Mouse (Mus musculus): ENCODE results near the gene Fes. TPM values are rescaled to one million over a fixed set of nuclear protein-coding genes. Genes with fewer than 3 reads are reported as not detected.
A peak's percentile ranks its signal among the peaks of the same experiment; 100 is the strongest.

Gene Fes
- polyA plus RNA-seq, 1 experiment from 2014 or later, result 11.7 TPM

- H3K27me3 ChIP-seq (ENCODE audit: insufficient read depth, poor library complexity, severe bottlenecking), result no peaks in the 10 kb centered on the region
- no peak for DNase-seq (ENCODE audit: low spot score)
- no peaks in the 10 kb centered on the region for H3K9me3 ChIP-seq
- no peaks in the 10 kb centered on the region for H3K36me3 ChIP-seq
- H3K27ac ChIP-seq, result no peak overlapping the region
- no peak overlapping the region for H3K4me3 ChIP-seq
- 67% methylated on average over 7 of the region's 7 CpGs for WGBS
- peaks cover 24% of the 10 kb centered on the region for H3K4me1 ChIP-seq
These were observed 29.2 kb upstream of the Fes start for GRCm38 (mm10) chr7:80416969-80417368.

DNA sequence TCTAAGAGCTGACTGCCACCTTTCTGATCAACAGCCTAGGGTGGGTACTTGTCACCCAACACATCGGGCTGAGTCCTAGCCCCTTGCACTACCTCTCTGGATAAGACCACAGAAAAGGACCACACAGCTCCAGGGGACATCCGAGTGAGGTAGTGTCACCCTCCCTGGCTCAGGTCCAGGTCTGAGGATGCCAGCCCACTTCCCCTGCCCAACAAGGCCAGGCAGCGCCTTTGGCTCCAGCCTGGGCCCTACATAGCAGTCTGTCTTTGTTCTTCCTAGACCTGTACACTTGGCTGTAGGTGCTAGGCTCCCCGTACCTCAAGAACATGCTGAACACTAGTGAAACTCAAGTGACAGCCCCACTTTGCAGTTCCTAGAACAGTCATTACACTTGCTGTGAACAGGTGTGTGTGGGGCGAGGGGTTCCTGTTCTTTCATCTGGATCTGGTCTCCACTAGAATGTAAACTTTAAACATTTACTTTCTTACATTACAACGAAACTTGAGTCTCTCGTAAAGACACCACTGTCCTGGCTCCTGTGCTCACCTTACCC, 26.6 kb upstream of the Fes start:
- H3K9me3 ChIP-seq, result no peaks in the 10 kb centered on the region
- H3K36me3 ChIP-seq, result no peaks in the 10 kb centered on the region
- no peak for DNase-seq (ENCODE audit: low spot score)
- no peaks in the 10 kb centered on the region for H3K27me3 ChIP-seq (ENCODE audit: insufficient read depth, poor library complexity, severe bottlenecking)
- no peak overlapping the region for H3K4me3 ChIP-seq
- no peak overlapping the region for H3K27ac ChIP-seq
- 80% methylated on average over 7 of the region's 7 CpGs for WGBS
- peaks cover 29% of the 10 kb centered on the region for H3K4me1 ChIP-seq

DNA sequence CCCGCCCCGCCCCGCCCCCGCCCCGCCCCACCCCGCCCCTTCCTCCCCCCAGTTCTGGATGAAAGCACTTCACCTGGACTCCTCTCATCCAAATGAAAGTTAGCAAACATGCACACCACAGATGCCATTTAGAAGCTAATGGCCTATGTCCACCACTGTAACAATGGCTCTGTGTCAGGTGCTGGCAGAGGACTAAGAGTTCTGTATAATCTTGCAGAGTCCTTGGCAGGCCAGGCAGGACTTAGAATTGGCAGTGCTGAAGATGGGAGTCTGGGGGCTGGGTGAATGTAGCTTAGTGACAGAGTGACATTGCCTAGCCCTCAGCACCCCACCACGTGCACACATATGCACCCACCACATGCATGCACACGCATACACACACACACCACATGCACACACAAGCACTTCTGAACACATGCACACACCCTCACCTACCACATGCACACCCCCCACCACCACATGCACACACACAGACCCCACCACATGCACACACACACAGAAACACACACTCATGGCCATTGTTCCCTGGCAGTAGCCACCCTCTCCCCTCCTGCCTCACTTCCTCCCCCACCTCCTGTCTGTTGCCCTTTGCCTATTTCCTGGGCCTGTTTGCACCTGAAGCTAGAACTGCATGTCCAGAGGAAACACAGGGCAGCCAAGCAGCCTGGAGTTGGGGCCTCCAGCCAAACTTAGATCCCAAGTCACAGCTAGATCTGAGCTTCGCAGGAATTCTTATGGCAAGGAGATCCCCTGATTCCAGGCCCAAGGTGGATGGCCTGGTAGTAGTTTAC, 26.0 kb upstream of the Fes start:
- Histone ChIP-seq H3K4me3 (no peak overlapping the region), H3K27ac (no peak overlapping the region), H3K36me3 (no peaks in the 10 kb centered on the region), H3K4me1 (peaks cover 27% of the 10 kb centered on the region), H3K9me3 (no peaks in the 10 kb centered on the region), H3K27me3 (ENCODE audit: insufficient read depth, poor library complexity, severe bottlenecking) (no peaks in the 10 kb centered on the region)
- 83% methylated on average over 9 of the region's 9 CpGs for WGBS
- no peak for DNase-seq (ENCODE audit: low spot score)

GRCm38 (mm10) chr7:80412781-80413180, 25.0 kb upstream of the Fes start:
- Histone ChIP-seq H3K27ac (no peak overlapping the region), H3K27me3 (ENCODE audit: insufficient read depth, poor library complexity, severe bottlenecking) (no peaks in the 10 kb centered on the region), H3K4me3 (no peak overlapping the region), H3K4me1 (peaks cover 24% of the 10 kb centered on the region), H3K9me3 (no peaks in the 10 kb centered on the region), H3K36me3 (no peaks in the 10 kb centered on the region)
- DNase-seq (ENCODE audit: low spot score), result no peak
- 78% methylated on average over 5 of the region's 5 CpGs for WGBS

GRCm38 (mm10) chr7:80412279-80412678, 24.5 kb upstream of the Fes start:
- Histone ChIP-seq H3K27me3 (ENCODE audit: insufficient read depth, poor library complexity, severe bottlenecking) (no peaks in the 10 kb centered on the region), H3K9me3 (no peaks in the 10 kb centered on the region), H3K4me3 (no peak overlapping the region), H3K36me3 (no peaks in the 10 kb centered on the region), H3K27ac (no peak overlapping the region), H3K4me1 (peaks cover 29% of the 10 kb centered on the region)
- DNase-seq (ENCODE audit: low spot score), result no peak
- WGBS, result 85% methylated on average over 10 of the region's 10 CpGs

- 83% methylated on average over 9 of the region's 9 CpGs for WGBS
- peak overlapping the region; percentile 48; the same call in 1 of the 2 replicates for H3K27ac ChIP-seq
These were observed 22.6 kb upstream of the Fes start for GRCm38 (mm10) chr7:80410380-80410779.

GRCm38 (mm10) chr7:80407712-80408111, 20.0 kb upstream of the Fes start:
- no peaks in the 10 kb centered on the region for H3K9me3 ChIP-seq
- H3K4me3 ChIP-seq, result no peak overlapping the region
- 68% methylated on average over 9 of the region's 9 CpGs for WGBS
- no peak overlapping the region for H3K27ac ChIP-seq
- H3K36me3 ChIP-seq, result no peaks in the 10 kb centered on the region
- H3K4me1 ChIP-seq, result peaks cover 55% of the 10 kb centered on the region
- DNase-seq (ENCODE audit: low spot score), result no peak
- H3K27me3 ChIP-seq (ENCODE audit: insufficient read depth, poor library complexity, severe bottlenecking), result no peaks in the 10 kb centered on the region

More at GRCm38 (mm10) chr7:80410380-80410779, 22.6 kb upstream of the Fes start:
- H3K4me1 ChIP-seq, result peaks cover 42% of the 10 kb centered on the region
- DNase-seq (ENCODE audit: low spot score), result no peak
- H3K9me3 ChIP-seq, result no peaks in the 10 kb centered on the region
- H3K27me3 ChIP-seq (ENCODE audit: insufficient read depth, poor library complexity, severe bottlenecking), result no peaks in the 10 kb centered on the region
- H3K4me3 ChIP-seq, result no peak overlapping the region
- no peaks in the 10 kb centered on the region for H3K36me3 ChIP-seq

- Histone ChIP-seq H3K4me1 (peaks cover 56% of the 10 kb centered on the region), H3K27me3 (ENCODE audit: insufficient read depth, poor library complexity, severe bottlenecking) (no peaks in the 10 kb centered on the region)
- WGBS, result 83% methylated on average over 3 of the region's 3 CpGs
These were observed 18.4 kb upstream of the Fes start for GRCm38 (mm10) chr7:80406186-80406585.

DNA sequence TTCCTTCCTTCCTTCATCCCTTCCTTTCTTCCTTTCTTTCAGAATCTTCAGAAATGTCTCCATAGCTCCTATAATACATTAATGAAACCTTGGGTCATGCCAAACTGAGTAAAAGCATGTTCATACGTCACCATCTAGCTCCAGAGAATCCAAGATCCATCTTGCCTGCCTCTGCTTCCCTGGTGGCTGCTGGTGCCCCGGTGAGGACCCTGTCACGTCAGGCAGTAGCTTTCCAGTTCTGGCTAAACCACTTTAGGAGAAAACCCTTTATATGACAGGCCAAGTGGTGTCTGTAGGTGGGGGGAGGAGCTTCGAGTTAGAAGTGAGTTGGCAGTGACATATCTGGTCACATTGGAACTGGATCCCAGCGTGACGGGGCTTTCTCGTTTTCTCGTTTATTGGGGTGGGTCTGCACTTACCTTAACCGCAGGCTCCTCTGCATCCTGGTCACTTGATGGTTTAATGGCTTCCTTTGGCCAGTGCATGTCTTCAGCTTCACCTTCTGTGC, 17.5 kb upstream of the Fes start, which contains the start of gene Furin:
Gene Furin (minus strand): TSS at position 249 of the 508 bp plus-strand sequence.
- no peak for DNase-seq (ENCODE audit: low spot score)
- WGBS, result 68% methylated on average over 9 of the region's 9 CpGs
- Histone ChIP-seq H3K27ac (peak within 1 kb of the TSS; percentile 76), H3K27me3 (ENCODE audit: insufficient read depth, poor library complexity, severe bottlenecking) (no peaks in the 10 kb centered on the region), H3K4me1 (peaks cover 63% of the 10 kb centered on the region), H3K36me3 (no peaks in the 10 kb centered on the region), H3K9me3 (no peaks in the 10 kb centered on the region), H3K4me3 (no peak within 1 kb of the TSS)

More at GRCm38 (mm10) chr7:80406186-80406585, 18.4 kb upstream of the Fes start:
- no peak for DNase-seq (ENCODE audit: low spot score)
- Histone ChIP-seq H3K36me3 (no peaks in the 10 kb centered on the region), H3K9me3 (no peaks in the 10 kb centered on the region), H3K4me3 (no peak overlapping the region), H3K27ac (no peak overlapping the region)

DNA sequence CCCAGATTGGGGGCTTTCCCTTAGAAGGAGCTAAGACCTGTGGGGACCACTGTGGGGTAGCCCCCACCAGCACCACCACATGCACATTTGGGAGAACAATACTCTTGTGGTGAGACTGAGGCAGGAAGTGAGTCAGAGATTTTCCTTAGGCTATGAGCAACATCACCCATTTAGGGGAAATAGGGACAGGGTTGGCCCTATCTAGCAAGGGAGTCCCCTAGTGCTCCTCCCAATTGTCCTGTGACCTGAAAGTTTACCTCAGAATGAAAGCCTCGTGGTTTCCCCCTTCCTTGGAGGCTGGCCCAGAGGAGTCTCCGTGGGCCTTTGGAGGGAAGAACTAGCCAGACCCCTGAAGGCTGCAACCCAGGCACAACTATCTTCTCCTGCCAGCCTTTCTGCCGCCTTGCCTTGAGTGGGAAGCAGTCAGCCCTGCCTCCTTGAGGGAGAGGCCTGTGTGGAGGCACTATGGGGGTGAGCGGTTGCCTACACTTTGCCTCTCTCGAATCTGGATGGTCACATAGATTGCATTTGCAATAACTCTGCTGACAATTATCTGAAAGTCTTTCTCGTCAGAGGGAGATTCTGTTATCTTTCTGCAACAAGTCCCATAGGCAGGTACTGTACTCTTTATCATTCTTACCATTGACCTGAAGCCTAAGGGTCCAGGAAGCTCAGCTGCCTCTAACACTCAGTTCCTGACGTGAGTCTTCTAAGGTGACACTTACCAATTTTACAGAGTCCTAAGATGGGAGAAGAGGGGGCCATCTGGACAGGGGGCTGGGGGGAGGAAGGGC, 16.6 kb upstream of the Fes start:
- Histone ChIP-seq H3K4me1 (peaks cover 72% of the 10 kb centered on the region), H3K27ac (peak overlapping the region; percentile 76), H3K9me3 (no peaks in the 10 kb centered on the region), H3K27me3 (ENCODE audit: insufficient read depth, poor library complexity, severe bottlenecking) (no peaks in the 10 kb centered on the region), H3K4me3 (no peak overlapping the region), H3K36me3 (no peaks in the 10 kb centered on the region)
- no peak for DNase-seq (ENCODE audit: low spot score)
- WGBS, result 38% methylated on average over 7 of the region's 7 CpGs

GRCm38 (mm10) chr7:80403551-80403950, 15.8 kb upstream of the Fes start:
- Histone ChIP-seq H3K9me3 (no peaks in the 10 kb centered on the region), H3K4me3 (peak overlapping the region; percentile 86), H3K36me3 (peaks cover 6% of the 10 kb centered on the region), H3K27ac (peak overlapping the region; percentile 76), H3K4me1 (peaks cover 80% of the 10 kb centered on the region), H3K27me3 (ENCODE audit: insufficient read depth, poor library complexity, severe bottlenecking) (no peaks in the 10 kb centered on the region)
- WGBS, result 41% methylated on average over 9 of the region's 9 CpGs
- no peak for DNase-seq (ENCODE audit: low spot score)

GRCm38 (mm10) chr7:80402651-80403321, 15.0 kb upstream of the Fes start:
- 17% methylated on average over 91 of the region's 92 CpGs for WGBS
- Histone ChIP-seq H3K4me3 (peak overlapping the region; percentile 86), H3K36me3 (peaks cover 13% of the 10 kb centered on the region), H3K27ac (peak overlapping the region; percentile 97), H3K27me3 (ENCODE audit: insufficient read depth, poor library complexity, severe bottlenecking) (no peaks in the 10 kb centered on the region), H3K4me1 (peaks cover 81% of the 10 kb centered on the region), H3K9me3 (no peaks in the 10 kb centered on the region)
- DNase-seq (ENCODE audit: low spot score), result no peak

Measured in heart, embryonic 10.5 days (tissue).